Mouse (Mus musculus) stomach, embryonic 16.5 days (tissue): Measurements from ENCODE around the gene Sesn1. TPM values are rescaled to one million over a fixed set of nuclear protein-coding genes. Genes with fewer than 3 reads are reported as not detected.

Source experiments
- polyA plus RNA-seq: library from polyadenylated mRNA; unstranded; fragments of >200 nt; fragmentation: Nextera tagmentation; extraction: Ambion mirVana; gene quantifications from 2 replicates; pipeline ENCODE4 v1.2.1, GENCODE M21; 2015

Gene Sesn1
- polyA plus RNA-seq, 1 experiment from 2014 or later, result 34.2 TPM

Other genes with a start within 250 kb of the Sesn1 start
- 0.90 and 1.0 TPM in 2 replicates for gene Ccdc162, start 93.3 kb upstream of the Sesn1 start, polyA plus RNA-seq
- gene Cep57l1, start 64 bp upstream of the Sesn1 start, polyA plus RNA-seq, result 19.5 and 19.8 TPM in 2 replicates
- 2.3 and 2.9 TPM in 2 replicates for gene Armc2, start 208.5 kb downstream of the Sesn1 start, polyA plus RNA-seq